Mouse (Mus musculus) kidney, postnatal 14 days (tissue): ENCODE results near the gene Apob.

Experiments
- DNase-seq: peaks from one replicate; pipeline ENCODE4 v3.0.0; 2022; ENCODE audit warnings: mixed read lengths

Apob gene

GRCm38 (mm10) chr12:8038081-8038730 is 60.8 kb downstream of the Apob start:
- DNase-seq = no peak

- DNase-seq = peak; percentile 2
Observed at GRCm38 (mm10) chr12:8042626-8043394, 65.4 kb downstream of the Apob start.

- no peak for DNase-seq
Observed at GRCm38 (mm10) chr12:8047046-8047445, 69.6 kb downstream of the Apob start.

GRCm38 (mm10) chr12:8047789-8048309 is 70.4 kb downstream of the Apob start:
- no peak for DNase-seq

GRCm38 (mm10) chr12:8056001-8056640 is 78.7 kb downstream of the Apob start:
- DNase-seq = no peak

GRCm38 (mm10) chr12:8059576-8059975 is 82.1 kb downstream of the Apob start:
- DNase-seq = peak; percentile 70

GRCm38 (mm10) chr12:8063363-8064065 is 86.1 kb downstream of the Apob start:
- no peak for DNase-seq
